Mouse (Mus musculus) MEL (cell line): ENCODE results near the gene Cd5.

Source experiments
- CHD1 ChIP-seq: IDR thresholded peaks from 2 replicates; pipeline ENCODE4 v1.6.1; 2012; ENCODE audit warnings: low read depth, mild to moderate bottlenecking, inconsistent platforms, low read length, improper control_type of control experiment
- CTCF ChIP-seq, 3 experiments: IDR thresholded peaks in 2 of 3; conservative IDR thresholded peaks in 1 of 3; 2 replicates each; pipeline ENCODE4 v1.5.1; 2011 to 2012; ENCODE audit warnings: low read length in 3 of 3, low read depth in 2 of 3, mild to moderate bottlenecking in 2 of 3, improper control_type of control experiment in 1 of 3, inconsistent platforms in 1 of 3, mixed read lengths in 1 of 3, moderate library complexity in 1 of 3; ENCODE audit not compliant: control insufficient read depth in 1 of 3, insufficient read depth in 1 of 3, poor library complexity in 1 of 3, severe bottlenecking in 1 of 3
- EP300 ChIP-seq, 2 experiments: IDR thresholded peaks; 2 replicates each; pipeline ENCODE4 v1.6.1; 2011; ENCODE audit warnings: improper control_type of control experiment in 2 of 2, low read length in 2 of 2, low read depth in 1 of 2, mild to moderate bottlenecking in 1 of 2
- HCFC1 ChIP-seq: IDR thresholded peaks from 2 replicates; pipeline ENCODE4 v1.6.1; 2012; ENCODE audit warnings: low read depth, mild to moderate bottlenecking, inconsistent platforms, low read length, improper control_type of control experiment, moderate library complexity
- KAT2A ChIP-seq: conservative IDR thresholded peaks from 2 replicates; pipeline ENCODE4 v1.6.1; 2012; ENCODE audit warnings: low read depth, low read length, improper control_type of control experiment, inconsistent platforms
- MAFK ChIP-seq: IDR thresholded peaks from 2 replicates; pipeline ENCODE4 v1.6.1; 2011; ENCODE audit warnings: low read depth, mild to moderate bottlenecking, low read length, improper control_type of control experiment, borderline replicate concordance
- MAX ChIP-seq: IDR thresholded peaks from 2 replicates; pipeline ENCODE4 v1.6.1; 2011; ENCODE audit warnings: low read length, improper control_type of control experiment
- NRF1 ChIP-seq: IDR thresholded peaks from 2 replicates; pipeline ENCODE4 v1.6.1; 2014; ENCODE audit warnings: low read depth, mild to moderate bottlenecking, inconsistent platforms, low read length, improper control_type of control experiment, moderate library complexity; ENCODE audit not compliant: poor library complexity, insufficient read depth, severe bottlenecking
- POLR2A ChIP-seq, 2 experiments: IDR thresholded peaks; 2 replicates each; pipeline ENCODE4 v1.6.1; 2011 to 2012; ENCODE audit warnings: low read length in 2 of 2, mild to moderate bottlenecking in 2 of 2, control low read depth in 1 of 2, improper control_type of control experiment in 1 of 2, low read depth in 1 of 2, moderate library complexity in 1 of 2; ENCODE audit not compliant: control insufficient read depth in 1 of 2, insufficient read depth in 1 of 2, poor library complexity in 1 of 2
- POLR2AphosphoS2 ChIP-seq: IDR thresholded peaks from 2 replicates; pipeline ENCODE4 v1.6.1; 2011; ENCODE audit warnings: low read length, improper control_type of control experiment
- TBP ChIP-seq: IDR thresholded peaks from 2 replicates; pipeline ENCODE4 v1.8.0; 2011; ENCODE audit warnings: low read depth, low read length, improper control_type of control experiment
- TCF12 ChIP-seq: IDR thresholded peaks from 2 replicates; pipeline ENCODE4 v1.6.1; 2014; ENCODE audit warnings: low read depth, mild to moderate bottlenecking, inconsistent platforms, low read length, improper control_type of control experiment, moderate library complexity
- UBTF ChIP-seq: IDR thresholded peaks from 2 replicates; pipeline ENCODE4 v1.6.1; 2012; ENCODE audit warnings: low read depth, mild to moderate bottlenecking, inconsistent platforms, low read length, improper control_type of control experiment, moderate library complexity, borderline replicate concordance; ENCODE audit not compliant: insufficient read depth
- ZC3H11A ChIP-seq: IDR thresholded peaks from 2 replicates; pipeline ENCODE4 v1.6.1; 2012; ENCODE audit warnings: low read depth, mild to moderate bottlenecking, inconsistent platforms, low read length, improper control_type of control experiment

DNA sequence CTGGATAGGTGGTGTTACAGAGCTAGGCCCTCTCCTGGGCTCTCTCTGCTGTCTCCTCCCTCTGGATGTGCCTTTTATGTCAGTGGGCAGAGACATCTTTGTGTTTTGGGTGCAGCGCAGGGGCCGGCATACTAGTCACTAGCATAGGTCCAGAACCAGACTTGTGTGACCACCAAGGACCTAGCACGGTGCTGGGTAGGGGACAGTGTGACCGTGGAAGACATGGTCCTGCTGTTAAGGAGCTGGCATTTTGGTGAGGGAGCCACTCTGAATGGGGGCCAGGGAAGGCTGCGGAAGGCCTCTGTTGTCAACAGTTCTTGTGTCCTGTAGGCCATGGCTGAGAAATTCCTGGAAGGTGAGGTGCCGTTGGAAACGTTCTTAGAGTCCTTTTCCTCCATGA lies 26.6 kb downstream of the Cd5 start:
- TF ChIP-seq POLR2A (IDR thresholded peaks at IDR 0.05; ENCODE audit: control insufficient read depth in 1 of 2, insufficient read depth in 1 of 2, low read depth in 1 of 2, low read length in 2 of 2, poor library complexity in 1 of 2): no peak
- TF ChIP-seq CHD1: no peak
- TF ChIP-seq TBP: no peak
- TF ChIP-seq TCF12: no peak
- TF ChIP-seq EP300 (IDR thresholded peaks at IDR 0.05; ENCODE audit: low read depth in 1 of 2, low read length in 2 of 2): no peak
- no peak for TF ChIP-seq HCFC1
- no peak for TF ChIP-seq ZC3H11A
- TF ChIP-seq CTCF (IDR thresholded peaks at IDR 0.05 in 2 of 3, conservative IDR thresholded peaks at IDR 0.05 in 1 of 3; ENCODE audit: control insufficient read depth in 1 of 3, insufficient read depth in 1 of 3, low read depth in 2 of 3, low read length in 3 of 3, poor library complexity in 1 of 3, severe bottlenecking in 1 of 3): no peak
- no peak for TF ChIP-seq NRF1
- TF ChIP-seq MAFK: no peak
- no peak for TF ChIP-seq UBTF
- TF ChIP-seq MAX: no peak
- no peak for TF ChIP-seq POLR2AphosphoS2
- TF ChIP-seq KAT2A: no peak
